Mouse (Mus musculus): ENCODE data around the gene Tmem209.

The Tmem209 gene

DNA sequence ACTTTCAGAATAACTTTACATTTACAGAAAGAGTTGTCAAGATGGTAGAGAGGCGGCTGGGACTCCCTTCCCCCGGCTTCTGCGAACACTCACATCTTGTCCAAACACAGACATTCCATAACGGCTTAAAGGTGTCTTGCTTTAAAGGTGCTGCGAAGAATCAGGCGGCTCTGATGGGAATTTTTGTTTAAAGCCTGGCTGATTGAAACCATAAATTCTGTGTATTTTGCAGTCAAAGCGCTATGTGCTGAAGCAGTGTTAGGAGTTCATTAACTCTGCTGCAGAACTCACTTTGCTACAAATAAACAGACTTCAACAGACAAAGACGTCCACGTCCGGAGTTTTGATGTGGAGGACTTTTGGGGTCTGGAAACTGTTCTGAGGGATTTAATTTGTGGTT is 28.7 kb upstream of the Tmem209 start:
- DNase-seq (ENCODE audit: low spot score in 2 of 2): no peak

GRCm38 (mm10) chr6:30535340-30535739 is 25.8 kb upstream of the Tmem209 start:
- DNase-seq (ENCODE audit: low spot score in 2 of 2): no peak

- no peak for DNase-seq (ENCODE audit: low spot score in 2 of 2)
These were observed 19.2 kb upstream of the Tmem209 start for GRCm38 (mm10) chr6:30528800-30529199.

GRCm38 (mm10) chr6:30526586-30527515 is 17.3 kb upstream of the Tmem209 start:
- no peak for DNase-seq (ENCODE audit: low spot score in 2 of 2)

- DNase-seq (ENCODE audit: low spot score in 2 of 2): no peak
These were observed 16.1 kb upstream of the Tmem209 start for GRCm38 (mm10) chr6:30525456-30526332.

GRCm38 (mm10) chr6:30520400-30520799 is 10.8 kb upstream of the Tmem209 start:
- no peak for DNase-seq (ENCODE audit: low spot score in 2 of 2)

DNA sequence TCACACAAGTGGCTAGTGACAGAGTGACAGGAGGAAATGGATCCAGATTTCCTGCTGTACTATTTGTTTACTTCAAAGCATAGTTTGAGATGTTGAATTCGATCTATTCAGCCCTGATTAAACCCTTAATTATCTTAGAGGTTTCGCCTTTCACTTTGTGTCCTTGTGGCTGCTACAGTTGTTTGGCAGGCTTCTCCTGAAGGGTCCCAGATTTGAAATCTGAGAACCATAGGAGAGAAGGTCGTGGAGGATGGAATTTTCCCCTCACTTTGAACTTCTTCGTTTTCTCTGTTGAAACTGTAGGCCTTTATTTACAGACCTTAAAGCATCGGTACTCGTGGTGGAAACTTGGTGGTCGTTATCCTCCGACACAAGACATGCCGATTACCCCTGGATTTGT is 4.7 kb upstream of the Tmem209 start:
- no peak for DNase-seq (ENCODE audit: low spot score in 2 of 2)

- DNase-seq (ENCODE audit: low spot score in 2 of 2): peak in 1 of 2 experiments; percentile 3
These were observed 708 bp upstream of the Tmem209 start for GRCm38 (mm10) chr6:30510291-30510690.

DNA sequence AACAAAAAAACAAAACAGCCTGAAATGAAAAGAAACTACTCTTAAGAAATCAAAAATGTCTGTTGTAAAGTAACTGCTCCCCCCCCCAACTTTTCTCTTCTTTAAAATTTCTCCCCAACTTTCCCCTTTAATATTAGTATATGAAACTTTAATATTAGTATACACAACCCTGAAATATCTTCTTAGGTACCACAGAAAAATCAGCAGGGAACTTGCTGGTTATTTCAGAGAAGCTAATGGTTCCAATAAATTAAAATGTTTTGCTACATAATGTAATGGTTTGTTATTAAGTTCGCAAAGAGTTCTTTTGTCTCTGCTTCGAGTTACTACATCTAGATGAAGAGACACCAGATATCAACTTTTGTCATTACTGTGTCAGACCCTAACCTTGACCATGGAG is 759 bp downstream of the Tmem209 start:
- no peak for DNase-seq (ENCODE audit: low spot score in 2 of 2)

GRCm38 (mm10) chr6:30499049-30499448 is 10.5 kb downstream of the Tmem209 start:
- no peak for DNase-seq (ENCODE audit: low spot score in 2 of 2)

GRCm38 (mm10) chr6:30486504-30486903 is 23.1 kb downstream of the Tmem209 start:
- DNase-seq (ENCODE audit: low spot score in 2 of 2): no peak

DNA sequence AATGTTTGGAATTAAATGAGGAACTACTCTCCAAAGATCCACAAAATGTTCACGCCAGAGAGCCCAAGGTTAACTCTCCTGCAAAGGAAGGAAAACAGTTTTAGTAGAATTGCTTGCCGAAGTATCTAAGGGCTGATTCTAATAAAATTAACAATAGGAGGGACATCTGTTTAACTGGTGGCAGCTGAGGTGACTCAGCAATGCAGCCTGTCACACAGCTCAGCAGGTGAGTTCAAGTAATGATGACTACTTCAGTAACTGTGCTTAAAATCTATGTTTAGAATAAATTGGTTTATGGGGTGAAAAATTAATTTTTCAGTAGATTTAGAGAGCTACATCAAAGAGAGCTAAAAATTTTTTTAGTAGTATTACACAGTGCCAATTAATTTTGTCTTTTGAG is 26.7 kb downstream of the Tmem209 start:
- DNase-seq (ENCODE audit: low spot score in 2 of 2): no peak

GRCm38 (mm10) chr6:30479418-30479817 is 30.2 kb downstream of the Tmem209 start:
- DNase-seq (ENCODE audit: low spot score in 2 of 2): no peak

GRCm38 (mm10) chr6:30477784-30478183 is 31.8 kb downstream of the Tmem209 start:
- DNase-seq (ENCODE audit: low spot score in 2 of 2): no peak

DNA sequence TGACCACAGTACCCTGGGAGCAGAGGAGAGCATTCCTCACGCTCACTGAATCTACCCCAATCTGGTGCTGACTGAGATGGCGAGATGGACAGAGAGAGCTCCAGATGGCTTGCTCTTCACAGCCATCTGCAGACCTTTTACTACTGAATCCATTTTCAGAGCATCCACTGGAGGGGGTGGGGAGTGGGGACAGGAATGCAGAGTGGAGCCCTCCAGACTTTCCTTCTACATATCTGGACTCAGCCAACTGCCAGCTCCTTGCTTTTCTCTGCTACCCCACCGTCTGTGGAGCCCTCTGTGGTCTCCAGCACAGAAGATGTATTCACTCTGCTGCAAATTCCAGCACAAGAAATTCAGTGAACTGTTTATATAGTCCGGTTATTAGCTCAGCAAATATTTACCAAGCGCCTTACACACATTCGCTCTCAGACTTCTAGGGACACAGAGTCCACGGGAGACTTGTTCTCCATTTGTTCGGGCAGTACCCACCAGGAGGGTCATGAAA is 32.3 kb downstream of the Tmem209 start:
- DNase-seq (ENCODE audit: low spot score in 2 of 2): no peak

DNA sequence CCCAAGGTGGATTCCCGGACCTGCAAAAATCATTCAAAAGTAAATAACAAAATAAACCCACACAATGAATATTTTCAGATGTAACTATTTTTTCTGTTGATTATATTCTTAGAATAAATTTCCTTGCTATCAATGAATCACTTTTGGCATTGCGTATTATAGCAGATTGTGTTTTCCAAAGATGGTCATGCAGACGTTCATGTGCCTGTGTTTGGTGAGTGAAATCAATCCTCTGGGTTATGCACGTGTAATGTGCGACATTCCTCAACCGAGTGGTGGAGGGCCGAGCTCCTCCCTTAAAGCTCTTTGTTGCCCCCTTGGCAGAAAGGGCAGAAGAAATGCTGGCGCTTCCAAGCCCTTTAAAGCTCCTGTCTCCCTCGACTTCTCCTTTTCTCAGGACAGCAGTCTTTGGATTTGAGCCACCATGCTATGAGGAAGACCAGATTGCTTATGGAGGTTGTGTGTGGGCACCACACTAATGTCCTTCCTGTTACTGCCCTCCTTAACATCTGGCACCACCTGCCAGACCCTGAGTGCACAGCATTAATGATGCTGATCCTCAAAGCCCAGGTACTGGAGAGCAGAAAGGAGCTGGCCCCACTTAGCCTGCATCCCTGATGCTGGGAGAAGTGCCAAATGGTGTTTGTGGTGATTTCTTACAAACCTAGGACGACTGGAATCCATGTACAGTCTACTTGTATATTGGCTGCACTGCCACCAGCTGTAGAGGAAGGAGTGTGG is 33.4 kb downstream of the Tmem209 start:
- DNase-seq (ENCODE audit: low spot score in 2 of 2): no peak

GRCm38 (mm10) chr6:30471706-30472105 is 37.9 kb downstream of the Tmem209 start:
- no peak for DNase-seq (ENCODE audit: low spot score in 2 of 2)

- no peak for DNase-seq (ENCODE audit: low spot score in 2 of 2)
These were observed 40.2 kb downstream of the Tmem209 start for GRCm38 (mm10) chr6:30469370-30469769.

DNA sequence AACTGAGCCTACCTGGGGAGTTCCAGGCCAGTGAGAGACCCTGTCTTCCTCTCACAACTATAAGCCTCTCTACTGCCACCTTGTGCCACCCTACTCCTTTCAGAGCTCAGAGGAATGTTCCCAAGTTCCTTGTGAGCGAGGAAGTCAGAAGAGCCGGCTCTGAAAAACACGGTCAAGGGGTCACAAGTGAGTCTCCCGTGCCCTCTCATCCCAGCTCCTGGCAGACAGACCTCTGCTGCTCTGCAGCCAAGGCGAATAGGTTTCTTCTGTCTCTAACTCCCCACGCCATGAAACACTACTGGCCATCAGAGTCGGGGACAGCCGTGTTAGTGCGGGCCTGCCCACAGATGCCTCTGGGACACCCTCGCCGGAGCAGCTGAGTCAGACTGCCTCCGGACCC is 40.9 kb downstream of the Tmem209 start:
- no peak for DNase-seq (ENCODE audit: low spot score in 2 of 2)

- DNase-seq (ENCODE audit: low spot score in 2 of 2): no peak
These were observed 41.5 kb downstream of the Tmem209 start for GRCm38 (mm10) chr6:30468058-30468457.

GRCm38 (mm10) chr6:30465586-30465985 is 44.0 kb downstream of the Tmem209 start:
- DNase-seq (ENCODE audit: low spot score in 2 of 2): no peak

GRCm38 (mm10) chr6:30462822-30463221 is 46.8 kb downstream of the Tmem209 start:
- no peak for DNase-seq (ENCODE audit: low spot score in 2 of 2)
